Mouse (Mus musculus) heart, postnatal 10 days (tissue): ENCODE data around the gene Irf3. TPM values are rescaled to one million over a fixed set of nuclear protein-coding genes. Genes with fewer than 3 reads are reported as not detected.

Source experiments
- DNase-seq, 2 experiments: peaks; one replicate each; pipeline ENCODE4 v3.0.0; 2021
- intact Hi-C: fragments of 180-260 bp; cut with DNase I; formaldehyde crosslinking; loops from one replicate; pipeline ENCODE4 v1.15.1; 2025
- total RNA-seq, 2 experiments: library from RNA; stranded (reverse); gene quantifications; 2 replicates each; pipeline ENCODE4 v1.2.3; 2021

Gene Irf3
- total RNA-seq, 2 experiments from 2014 or later = 34.1 to 47.9 TPM

- DNase-seq = no peak
- intact Hi-C loops = no loop called here
Measured at GRCm38 (mm10) chr7:45025601-45026220, 28.3 kb downstream of the Irf3 start.

- no peak for DNase-seq
- intact Hi-C loops = no loop called here
Measured at GRCm38 (mm10) chr7:45026256-45026655, 28.8 kb downstream of the Irf3 start.

- DNase-seq = no peak
- intact Hi-C loops = no loop called here
Measured at GRCm38 (mm10) chr7:45027761-45028160, 30.3 kb downstream of the Irf3 start.

- intact Hi-C loops = no loop called here
- no peak for DNase-seq
Measured at GRCm38 (mm10) chr7:45028351-45028750, 30.9 kb downstream of the Irf3 start.

- no peak for DNase-seq
- intact Hi-C loops = no loop called here
Measured at GRCm38 (mm10) chr7:45029995-45030394, 32.5 kb downstream of the Irf3 start.

- no peak for DNase-seq
- intact Hi-C loops = no loop called here
Measured at GRCm38 (mm10) chr7:45030857-45031256, 33.4 kb downstream of the Irf3 start.

GRCm38 (mm10) chr7:45033722-45034359 lies 36.4 kb downstream of the Irf3 start:
- DNase-seq = no peak
- intact Hi-C loops = no loop called here

GRCm38 (mm10) chr7:45035631-45036030 lies 38.2 kb downstream of the Irf3 start:
- intact Hi-C loops = no loop called here
- DNase-seq = no peak

- no peak for DNase-seq
- intact Hi-C loops = no loop called here
Measured at GRCm38 (mm10) chr7:45036702-45037101, 39.3 kb downstream of the Irf3 start.

- intact Hi-C loops = no loop called here
- DNase-seq = peak; percentile 59 to 76
Measured at GRCm38 (mm10) chr7:45037720-45038361, 40.4 kb downstream of the Irf3 start.

GRCm38 (mm10) chr7:45038411-45038810 lies 41.0 kb downstream of the Irf3 start:
- intact Hi-C loops = no loop called here
- no peak for DNase-seq

GRCm38 (mm10) chr7:45040851-45041250 lies 43.4 kb downstream of the Irf3 start:
- intact Hi-C loops = no loop called here
- DNase-seq = no peak

GRCm38 (mm10) chr7:45043307-45043706 lies 45.9 kb downstream of the Irf3 start:
- intact Hi-C loops = no loop called here
- DNase-seq = no peak

GRCm38 (mm10) chr7:45045741-45046140 lies 48.3 kb downstream of the Irf3 start:
- intact Hi-C loops = no loop called here
- no peak for DNase-seq

GRCm38 (mm10) chr7:45046853-45047350 lies 49.5 kb downstream of the Irf3 start:
- DNase-seq = no peak
- intact Hi-C loops = no loop called here

- intact Hi-C loops = no loop called here
- no peak for DNase-seq
Measured at GRCm38 (mm10) chr7:45047491-45047890, 50.0 kb downstream of the Irf3 start.

GRCm38 (mm10) chr7:45048001-45048890 lies 50.8 kb downstream of the Irf3 start:
- DNase-seq = peak in 1 of 2 experiments; percentile 27
- intact Hi-C loops = no loop called here

- DNase-seq = peak; percentile 58 to 62
- intact Hi-C loops = no loop called here
Measured at GRCm38 (mm10) chr7:45048923-45049657, 51.6 kb downstream of the Irf3 start.

GRCm38 (mm10) chr7:45050945-45051600 lies 53.6 kb downstream of the Irf3 start:
- DNase-seq = peak; percentile 79 to 86
- intact Hi-C loops = no loop called here

GRCm38 (mm10) chr7:45051601-45051974 lies 54.1 kb downstream of the Irf3 start:
- no peak for DNase-seq
- intact Hi-C loops = no loop called here
